Mouse (Mus musculus) common myeloid progenitor, adult 5-6 weeks (primary cell): ENCODE data around the gene Tle3. TPM values are rescaled to one million over a fixed set of nuclear protein-coding genes. Genes with fewer than 3 reads are reported as not detected.

Source experiments
- ATAC-seq: replicated peaks from 2 replicates; pipeline ENCODE4 v1.8.0; 2016; ENCODE audit warnings: low read depth, mild to moderate bottlenecking, moderate TSS enrichment, inconsistent platforms; ENCODE audit not compliant: poor library complexity, severe bottlenecking
- total RNA-seq: library from RNA; stranded (forward); fragments of 200-1000, 187-1606 nt; gene quantifications from 2 replicates; pipeline ENCODE4 v1.2.3, GENCODE M21; 2017

Tle3 gene
- 42.9 and 67.2 TPM in 2 replicates for total RNA-seq

- ATAC-seq: peak; percentile 58
Observed at GRCm38 (mm10) chr9:61371755-61372509, at the start of gene Tle3. TSS of gene Tle3 (plus strand) at chr9:61372366.

GRCm38 (mm10) chr9:61323221-61323620 lies 48.9 kb upstream of the Tle3 start:
- no peak for ATAC-seq

GRCm38 (mm10) chr9:61323879-61324278 lies 48.3 kb upstream of the Tle3 start:
- ATAC-seq: no peak

- ATAC-seq: no peak
Observed at GRCm38 (mm10) chr9:61324354-61324753, 47.8 kb upstream of the Tle3 start.

GRCm38 (mm10) chr9:61325012-61325411 lies 47.2 kb upstream of the Tle3 start:
- ATAC-seq: no peak

- ATAC-seq: no peak
Observed at GRCm38 (mm10) chr9:61325931-61326351, 46.2 kb upstream of the Tle3 start.

GRCm38 (mm10) chr9:61326922-61327321 lies 45.2 kb upstream of the Tle3 start:
- no peak for ATAC-seq

GRCm38 (mm10) chr9:61328173-61328572 lies 44.0 kb upstream of the Tle3 start:
- ATAC-seq: peak; percentile 73

- ATAC-seq: no peak
Observed at GRCm38 (mm10) chr9:61330747-61331146, 41.4 kb upstream of the Tle3 start.

- ATAC-seq: peak; percentile 34; the same call in 1 of the 2 replicates
Observed at GRCm38 (mm10) chr9:61332226-61332936, 39.8 kb upstream of the Tle3 start.

GRCm38 (mm10) chr9:61336179-61336578 lies 36.0 kb upstream of the Tle3 start:
- no peak for ATAC-seq

GRCm38 (mm10) chr9:61336591-61337587 lies 35.3 kb upstream of the Tle3 start:
- ATAC-seq: peak; percentile 87

- no peak; the same call in 1 of the 2 replicates for ATAC-seq
Observed at GRCm38 (mm10) chr9:61337665-61338064, 34.5 kb upstream of the Tle3 start.

GRCm38 (mm10) chr9:61339311-61339710 lies 32.9 kb upstream of the Tle3 start:
- no peak for ATAC-seq

GRCm38 (mm10) chr9:61340333-61340732 lies 31.8 kb upstream of the Tle3 start:
- ATAC-seq: no peak

GRCm38 (mm10) chr9:61342297-61342696 lies 29.9 kb upstream of the Tle3 start:
- ATAC-seq: no peak

- no peak for ATAC-seq
Observed at GRCm38 (mm10) chr9:61344684-61345083, 27.5 kb upstream of the Tle3 start.

GRCm38 (mm10) chr9:61347011-61347410 lies 25.2 kb upstream of the Tle3 start:
- 0 out of 2 replicates have a peak, but pooled peaks have one; percentile 9 for ATAC-seq

- ATAC-seq: no peak
Observed at GRCm38 (mm10) chr9:61348036-61348435, 24.1 kb upstream of the Tle3 start.

GRCm38 (mm10) chr9:61348616-61349015 lies 23.6 kb upstream of the Tle3 start:
- ATAC-seq: no peak
